Mouse (Mus musculus): ENCODE data around the gene Ect2l.

DNA sequence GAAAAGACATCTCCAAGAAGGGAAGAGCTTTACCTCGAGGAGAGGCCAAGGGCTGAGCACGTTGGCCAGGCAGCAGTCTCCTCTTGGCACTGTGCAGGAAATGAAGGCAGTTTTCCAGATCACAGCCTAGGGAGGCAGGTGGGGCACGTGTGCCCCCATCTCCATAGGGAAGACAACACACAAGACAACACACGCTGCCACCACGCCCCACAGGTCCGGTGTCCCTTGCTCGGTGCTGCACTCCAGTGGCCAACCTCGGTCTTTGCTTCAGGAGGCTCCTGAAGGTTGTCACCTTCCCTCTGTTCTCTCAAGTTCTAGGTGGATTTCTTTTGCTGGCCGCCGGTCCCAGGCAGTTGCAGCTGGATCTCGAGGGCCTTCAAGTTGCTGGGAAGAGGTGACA, at the start of gene Ect2l:
- no peak for TF ChIP-seq POLR2A (IDR thresholded peaks at IDR 0.05; ENCODE audit: low read depth, low read length)
- peak; percentile 73 for TF ChIP-seq CTCF (conservative IDR thresholded peaks at IDR 0.05; ENCODE audit: insufficient read depth, insufficient read length, low read depth, low read length)

Data from kidney, adult 2 months (tissue).